Mouse (Mus musculus): ENCODE measurements at regions not wholly inside any gene's neighbourhood (a gene's known extent, or its start where the extent isn't known, plus 50 kb on each side); places are given as distances from the start of the nearest gene placed in this dataset.

DNA sequence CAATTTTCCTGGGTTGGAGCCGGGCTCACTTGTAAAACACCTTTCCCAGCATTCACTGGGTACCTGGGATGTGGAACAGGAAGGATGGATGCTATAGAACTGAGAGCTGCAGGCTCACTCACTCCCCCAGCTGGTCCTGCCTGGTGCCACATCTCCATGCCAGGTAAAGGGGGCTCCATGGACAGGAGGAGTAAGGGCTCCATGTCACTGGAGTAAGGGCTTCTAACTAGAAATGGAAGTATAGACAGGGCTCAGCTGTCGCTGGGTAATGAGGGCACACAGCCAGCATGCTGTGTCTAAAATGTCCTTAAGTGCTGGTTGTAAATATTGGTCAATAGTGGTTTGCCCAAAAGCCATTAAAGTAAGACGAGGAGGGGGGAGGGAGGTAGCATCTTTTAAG is 99.4 kb upstream of the Gpr12 start:
- DNase-seq (ENCODE audit: low spot score) = no peak

GRCm38 (mm10) chr5:146683554-146683953 is 98.5 kb upstream of the Gpr12 start:
- no peak for DNase-seq (ENCODE audit: low spot score)

GRCm38 (mm10) chr5:146682893-146683292 is 97.9 kb upstream of the Gpr12 start:
- DNase-seq (ENCODE audit: low spot score) = no peak

- DNase-seq (ENCODE audit: low spot score) = peak; percentile 6
Observed at GRCm38 (mm10) chr5:146681512-146681911, 96.5 kb upstream of the Gpr12 start.

DNA sequence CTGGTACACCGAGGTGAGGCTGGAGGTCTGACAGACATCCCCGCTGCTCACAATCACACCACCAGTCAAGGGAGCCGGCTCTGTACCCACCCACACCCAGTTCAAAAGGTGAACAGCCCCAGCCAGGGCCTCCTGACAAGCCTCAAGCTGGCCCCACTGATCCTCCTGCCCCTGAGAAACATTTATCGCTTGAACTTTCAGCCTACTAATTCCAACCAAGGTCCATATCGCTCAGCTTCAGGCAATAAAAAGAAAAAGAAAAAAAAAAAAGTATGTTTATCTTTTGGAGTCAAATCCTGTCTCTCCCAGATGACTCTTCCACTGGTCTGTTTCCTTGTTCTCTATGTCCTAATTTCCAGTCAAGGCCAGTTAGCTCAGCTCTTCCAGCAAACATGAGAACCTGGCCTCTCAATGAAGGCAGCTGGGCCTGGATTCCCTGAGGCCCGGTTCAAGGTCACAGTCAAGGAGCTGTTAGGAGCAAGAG is 94.2 kb upstream of the Gpr12 start:
- DNase-seq (ENCODE audit: low spot score) = no peak

DNA sequence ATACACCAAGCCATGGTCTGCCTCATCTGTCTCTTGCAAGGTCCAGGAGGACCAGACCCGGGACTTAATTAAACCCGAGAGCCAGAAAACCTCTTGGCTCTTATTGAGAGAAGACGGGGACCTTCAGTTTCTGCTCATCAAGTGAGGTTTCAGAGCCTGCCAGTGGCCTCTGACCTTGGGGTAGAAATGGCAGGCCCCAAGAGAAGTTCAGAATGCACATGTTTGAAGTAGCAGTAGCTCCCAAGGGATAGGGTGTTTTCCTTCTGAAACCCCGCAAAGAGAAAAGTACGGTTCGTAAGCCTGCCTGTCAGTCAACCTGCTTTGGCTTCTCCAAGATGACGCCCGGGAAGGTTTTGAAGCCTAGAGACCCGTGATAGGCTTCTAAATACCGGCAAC is 93.7 kb upstream of the Gpr12 start:
- DNase-seq (ENCODE audit: low spot score) = no peak

DNA sequence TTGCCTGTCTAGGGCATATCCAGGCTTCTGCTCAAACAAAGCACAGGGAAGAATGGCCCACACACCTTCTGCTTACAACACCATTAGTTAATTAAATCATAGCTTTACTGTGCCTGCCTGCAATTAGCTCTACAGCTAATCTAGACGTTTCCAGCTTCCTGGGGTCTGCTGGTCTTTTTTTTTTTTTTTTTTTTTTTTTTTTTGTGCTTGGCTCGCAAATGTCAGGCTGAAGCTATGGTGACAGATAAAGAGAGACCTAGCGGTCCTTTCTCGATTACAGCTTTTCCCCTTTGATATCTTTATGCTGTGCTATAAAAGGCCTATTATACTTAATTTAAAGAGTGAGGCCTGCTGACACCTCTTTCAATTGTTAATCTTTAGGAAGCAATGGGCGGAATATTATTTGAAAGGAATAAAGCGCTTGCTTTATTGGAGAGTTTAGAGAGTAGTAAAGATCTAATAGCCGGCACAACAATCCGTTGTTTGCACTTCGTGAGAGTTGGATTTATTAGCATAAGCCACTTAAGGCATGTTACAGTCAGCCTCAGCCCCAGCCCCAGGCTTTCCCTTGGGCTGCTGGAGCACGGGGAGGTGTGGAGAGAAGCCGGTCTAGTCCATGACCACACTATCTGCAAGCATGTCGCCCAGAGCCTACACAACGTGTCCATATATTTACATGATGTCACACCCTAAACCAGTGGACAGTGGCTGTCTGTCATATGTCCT is 93.2 kb upstream of the Gpr12 start:
- DNase-seq (ENCODE audit: low spot score) = no peak

DNA sequence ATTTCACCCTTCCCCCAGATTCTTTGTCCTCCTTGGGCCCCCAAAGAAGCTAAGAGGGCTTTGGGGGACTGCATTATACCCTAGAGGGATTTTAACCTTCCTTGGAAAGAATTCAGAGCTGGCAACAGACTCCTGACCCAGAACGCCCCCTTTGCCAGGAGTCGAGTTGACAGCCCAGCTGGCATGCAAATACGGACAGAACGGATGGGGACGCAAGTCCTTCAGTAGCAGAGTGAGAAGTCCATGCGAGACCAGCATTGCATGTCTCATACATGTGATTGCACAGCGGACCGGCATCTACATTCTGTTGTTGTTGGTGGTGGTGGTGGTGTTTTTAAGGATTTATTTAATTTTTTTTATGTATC is 92.1 kb upstream of the Gpr12 start:
- no peak for DNase-seq (ENCODE audit: low spot score)

- no peak for DNase-seq (ENCODE audit: low spot score)
Observed at GRCm38 (mm10) chr5:146676470-146677150, 91.6 kb upstream of the Gpr12 start.

- no peak for DNase-seq (ENCODE audit: low spot score)
Observed at GRCm38 (mm10) chr5:146675887-146676277, 90.8 kb upstream of the Gpr12 start.

- peak; percentile 52 for DNase-seq (ENCODE audit: low spot score)
Observed at GRCm38 (mm10) chr5:146675006-146675886, 90.2 kb upstream of the Gpr12 start.

DNA sequence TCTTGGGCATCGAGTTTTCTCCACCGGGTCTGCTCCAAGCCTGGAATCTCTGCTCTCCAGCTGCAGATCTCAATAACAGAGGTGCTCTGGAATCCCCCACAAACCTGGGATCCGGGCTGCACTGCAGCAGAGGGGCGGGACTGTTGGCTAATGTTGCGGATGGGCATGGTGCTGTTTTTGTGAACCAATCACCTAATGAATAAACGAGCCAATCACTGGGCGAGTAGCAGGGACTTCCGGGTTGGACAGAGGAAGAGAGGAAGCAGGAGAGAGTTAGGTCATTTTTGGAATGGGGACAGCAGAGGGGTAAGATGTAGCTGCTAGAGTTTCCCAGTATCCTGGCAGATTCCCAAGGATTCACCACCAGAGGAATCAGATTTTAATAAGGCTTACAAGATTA is 76.7 kb upstream of the Gpr12 start:
- no peak for DNase-seq (ENCODE audit: low spot score)

GRCm38 (mm10) chr5:146657228-146657627 is 72.2 kb upstream of the Gpr12 start:
- DNase-seq (ENCODE audit: low spot score) = no peak

GRCm38 (mm10) chr5:146655394-146655793 is 70.4 kb upstream of the Gpr12 start:
- DNase-seq (ENCODE audit: low spot score) = peak; percentile 40

GRCm38 (mm10) chr5:146653686-146654450 is 68.8 kb upstream of the Gpr12 start:
- no peak for DNase-seq (ENCODE audit: low spot score)

- DNase-seq (ENCODE audit: low spot score) = no peak
Observed at GRCm38 (mm10) chr5:146652874-146653273, 67.8 kb upstream of the Gpr12 start.

- no peak for DNase-seq (ENCODE audit: low spot score)
Observed at GRCm38 (mm10) chr5:146648519-146649060, 63.6 kb upstream of the Gpr12 start.

DNA sequence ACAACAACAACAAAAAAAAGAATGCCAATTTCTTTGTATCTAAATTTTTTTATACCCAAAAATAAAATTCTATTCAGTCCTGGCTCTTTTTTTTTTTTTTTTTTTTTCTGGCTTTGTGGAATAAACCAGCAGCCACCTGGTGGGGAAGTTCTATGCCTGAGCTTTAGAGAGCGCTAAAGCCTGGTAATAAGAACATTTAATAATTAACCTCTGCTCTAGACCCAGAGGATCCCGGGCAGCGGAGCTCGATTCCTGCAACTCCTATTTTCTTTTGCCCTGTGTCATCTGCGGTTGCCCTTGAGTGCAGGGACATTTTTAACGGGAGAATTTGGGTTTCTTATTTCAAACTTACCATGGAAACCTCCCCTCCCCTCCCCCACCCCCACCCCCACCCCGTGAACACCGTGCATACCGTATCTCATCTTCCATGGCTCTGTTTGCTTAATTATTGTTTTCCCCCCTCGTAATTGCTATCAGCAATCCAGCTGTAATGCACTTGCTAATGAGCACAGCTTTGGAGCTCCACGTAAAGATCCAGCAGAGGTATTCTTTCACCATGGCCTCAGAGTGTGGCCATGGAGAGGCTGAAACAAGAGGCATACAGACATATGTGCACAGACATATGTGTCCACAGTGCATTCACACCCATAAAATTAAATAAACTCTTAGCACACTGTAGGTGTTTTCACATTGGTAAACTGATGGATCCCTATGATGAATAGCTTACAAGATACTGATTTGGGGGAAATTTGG is 62.8 kb upstream of the Gpr12 start:
- DNase-seq (ENCODE audit: low spot score) = no peak

DNA sequence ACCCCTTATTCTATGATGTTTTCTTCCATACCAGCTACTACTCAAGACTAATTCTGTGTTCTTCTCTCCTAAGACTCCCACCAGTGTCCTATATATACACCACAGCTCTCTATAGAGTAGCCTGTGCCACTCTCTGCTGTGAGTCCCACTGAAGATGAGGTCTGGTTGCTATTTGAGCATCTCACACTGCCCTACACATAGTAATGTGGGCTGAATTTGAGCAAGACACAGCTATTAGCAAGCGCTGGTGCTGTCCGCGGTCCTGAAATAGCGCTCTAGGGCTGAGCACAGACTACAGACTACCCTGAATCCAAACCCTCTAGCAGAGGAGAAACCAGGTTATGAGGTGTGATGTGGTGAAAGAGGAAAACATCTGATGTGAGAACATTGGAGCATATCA is 59.5 kb upstream of the Gpr12 start:
- DNase-seq (ENCODE audit: low spot score) = no peak

- DNase-seq (ENCODE audit: low spot score) = no peak
Observed at GRCm38 (mm10) chr5:146641931-146642330, 56.9 kb upstream of the Gpr12 start.

DNA sequence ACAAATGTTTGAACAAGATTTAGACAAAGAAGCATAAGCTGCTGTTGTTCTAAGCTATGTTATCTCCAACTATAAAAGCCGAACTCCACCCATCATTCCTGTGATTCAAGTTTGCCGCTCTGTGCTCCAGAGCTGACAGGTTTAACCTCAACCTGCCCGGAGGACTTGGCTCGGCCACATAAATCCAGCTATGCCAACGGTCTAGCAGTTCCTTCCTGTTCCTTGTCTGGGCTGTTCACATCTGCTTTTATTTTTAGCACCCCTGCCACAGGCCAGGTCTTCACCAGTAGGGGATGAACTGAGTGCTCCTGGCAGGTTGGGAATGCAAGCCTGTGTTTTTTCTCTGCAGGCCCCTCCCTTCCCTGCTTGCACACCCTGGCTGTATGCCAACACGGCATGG is 51.8 kb upstream of the Gpr12 start:
- no peak for DNase-seq (ENCODE audit: low spot score)

Measured in T-cell, adult 2 months (primary cell).